In genomic region chr15:63996998-63997704, GRCm38 (mm10) we compare ENCODE assay signal across 8 mouse cellular contexts.
DNase-seq lines count a peak whose midpoint lies in the region; ATAC-seq lines count a peak whose summit lies in the region.

No protein-coding gene starts in this region.

- DNase-seq in heart, postnatal 36 days: no peak
- peak; percentile 80 for DNase-seq in MN1 (ENCODE audit: low spot score)
- DNase-seq in embryonic facial prominence, embryonic 14.5 days (ENCODE audit: low spot score): peak; percentile 32
- DNase-seq in intestine, embryonic 14.5 days (ENCODE audit: low spot score): peak; percentile 82
- no peak for DNase-seq in midbrain, embryonic 10.5 days (ENCODE audit: low spot score)
- peak; percentile 57 for DNase-seq in thymus, postnatal 14 days
- DNase-seq in ovary, adult 18-20 months (ENCODE audit: low spot score): no peak

- peak overlapping the region; percentile 93 for H3K27ac ChIP-seq in heart, embryonic 13.5 days (replicated peaks)
- peak overlapping the region; percentile 86 for H3K27ac ChIP-seq in embryonic facial prominence, embryonic 14.5 days (replicated peaks; ENCODE audit: low read depth, low read length)
- peak overlapping the region; percentile 84 for H3K27ac ChIP-seq in intestine, embryonic 14.5 days (ENCODE audit: low read depth)
- H3K27ac ChIP-seq in midbrain, embryonic 10.5 days (replicated peaks): peak overlapping the region; percentile 97

- peaks cover 35% of the 10 kb centered on the region for H3K4me1 ChIP-seq in heart, embryonic 13.5 days
- peaks cover 22% of the 10 kb centered on the region for H3K4me1 ChIP-seq in embryonic facial prominence, embryonic 14.5 days (ENCODE audit: control insufficient read depth, insufficient read depth, low read length)
- H3K4me1 ChIP-seq in intestine, embryonic 14.5 days (replicated peaks; ENCODE audit: control insufficient read depth, insufficient read depth, low read length): peaks cover 11% of the 10 kb centered on the region
- peaks cover 42% of the 10 kb centered on the region for H3K4me1 ChIP-seq in midbrain, embryonic 10.5 days

- H3K4me2 ChIP-seq in heart, embryonic 13.5 days: peak overlapping the region; percentile 86
- H3K4me2 ChIP-seq in embryonic facial prominence, embryonic 14.5 days (ENCODE audit: low read depth, low read length): peak overlapping the region; percentile 73
- H3K4me2 ChIP-seq in intestine, embryonic 14.5 days (ENCODE audit: low read length): peak overlapping the region; percentile 73

- WGBS in heart, embryonic 13.5 days: under 1% methylated on average over 24 of the region's 24 CpGs
- WGBS in embryonic facial prominence, embryonic 14.5 days: under 1% methylated on average over 22 of the region's 24 CpGs
- 2% methylated on average over 24 of the region's 24 CpGs for WGBS in intestine, embryonic 14.5 days
- 3% methylated on average over 24 of the region's 24 CpGs for WGBS in midbrain, embryonic 10.5 days

- peak overlapping the region; percentile 95 for H3K9ac ChIP-seq in heart, embryonic 13.5 days
- H3K9ac ChIP-seq in embryonic facial prominence, embryonic 14.5 days (ENCODE audit: low read depth, low read length): peak overlapping the region; percentile 88
- peak overlapping the region; percentile 71 for H3K9ac ChIP-seq in intestine, embryonic 14.5 days (ENCODE audit: low read length)

- peak overlapping the region; percentile 96 for H3K4me3 ChIP-seq in heart, embryonic 13.5 days
- H3K4me3 ChIP-seq in embryonic facial prominence, embryonic 14.5 days (ENCODE audit: low read depth, low read length): peak overlapping the region; percentile 82
- H3K4me3 ChIP-seq in intestine, embryonic 14.5 days (ENCODE audit: low read depth, low read length): peak overlapping the region; percentile 57
- peak overlapping the region; percentile 92 for H3K4me3 ChIP-seq in midbrain, embryonic 10.5 days

- intact Hi-C loops in heart, postnatal 36 days (cut with DNase I): loop anchor here (5.0 to 10.0 kb wide), 2 partner anchors 65 to 318 kb away; partner anchors contain the start of gene Fam49b

- no peaks in the 10 kb centered on the region for H3K36me3 ChIP-seq in heart, embryonic 13.5 days
- no peaks in the 10 kb centered on the region for H3K36me3 ChIP-seq in embryonic facial prominence, embryonic 14.5 days (ENCODE audit: control insufficient read depth, insufficient read depth, low read length)
- H3K36me3 ChIP-seq in intestine, embryonic 14.5 days (ENCODE audit: control insufficient read depth, insufficient read depth, low read length): no peaks in the 10 kb centered on the region
- no peaks in the 10 kb centered on the region for H3K36me3 ChIP-seq in midbrain, embryonic 10.5 days

- ATAC-seq in heart, embryonic 13.5 days (ENCODE audit: extremely low read depth, insufficient number of reproducible peaks, low FRiP score, low TSS enrichment): no peak
- no peak for ATAC-seq in embryonic facial prominence, embryonic 14.5 days (ENCODE audit: low read depth)
- peak; percentile 37 for ATAC-seq in intestine, embryonic 14.5 days (replicated peaks; ENCODE audit: low FRiP score, low TSS enrichment, low read depth)

- H3K27me3 ChIP-seq in heart, embryonic 13.5 days (replicated peaks): no peaks in the 10 kb centered on the region
- H3K27me3 ChIP-seq in embryonic facial prominence, embryonic 14.5 days (replicated peaks; ENCODE audit: control insufficient read depth, insufficient read depth, low read length): no peaks in the 10 kb centered on the region
- H3K27me3 ChIP-seq in intestine, embryonic 14.5 days (replicated peaks; ENCODE audit: control insufficient read depth, insufficient read depth, low read length): no peaks in the 10 kb centered on the region
- peaks cover 11% of the 10 kb centered on the region for H3K27me3 ChIP-seq in midbrain, embryonic 10.5 days (ENCODE audit: low read depth, poor library complexity, severe bottlenecking)

- no peaks in the 10 kb centered on the region for H3K9me3 ChIP-seq in heart, embryonic 13.5 days
- H3K9me3 ChIP-seq in embryonic facial prominence, embryonic 14.5 days (ENCODE audit: control insufficient read depth, low read length): no peaks in the 10 kb centered on the region
- no peaks in the 10 kb centered on the region for H3K9me3 ChIP-seq in intestine, embryonic 14.5 days (ENCODE audit: control insufficient read depth, low read length)
- no peaks in the 10 kb centered on the region for H3K9me3 ChIP-seq in midbrain, embryonic 10.5 days (replicated peaks)

Comparison
In these comparisons a context has a peak if more than half of its experiments do, and no peak if none do; other contexts are left out.
1. DNase-seq: peak in MN1 (single experiment), embryonic facial prominence, embryonic 14.5 days (single experiment), intestine, embryonic 14.5 days (single experiment) and thymus, postnatal 14 days (single experiment); none in heart, postnatal 36 days (0 of 2), midbrain, embryonic 10.5 days (single experiment) and ovary, adult 18-20 months (single experiment).
2. Peak in every context shown above with its lines, with median percentiles within 50 percentile points of each other: H3K27ac ChIP-seq, H3K4me2 ChIP-seq, H3K4me3 ChIP-seq and H3K9ac ChIP-seq.